11 mouse cellular contexts compared by ENCODE assay signal in genomic region chr6:85371859-85372405, GRCm38 (mm10). TPM values are rescaled to one million over a fixed set of nuclear protein-coding genes. Genes with fewer than 3 reads are reported as not detected.
DNase-seq lines count a peak whose midpoint lies in the region; ATAC-seq lines count a peak whose summit lies in the region.
"Had no signal": no experiment of that assay in that cellular context is flagged by ENCODE, and none has a peak within 500 bp of the region (broad histone marks: within the 10 kb centered on the region; RNA-seq: fewer than 3 reads in every experiment).

No protein-coding gene starts in this region.

- no peak overlapping the region for H3K27ac ChIP-seq in embryonic facial prominence, embryonic 12.5 days
- no peak overlapping the region for H3K27ac ChIP-seq in embryonic facial prominence, embryonic 10.5 days (replicated peaks)
- no peak overlapping the region for H3K27ac ChIP-seq in limb, embryonic 12.5 days
- H3K27ac ChIP-seq in limb, embryonic 10.5 days, result no peak overlapping the region
- no peak overlapping the region for H3K27ac ChIP-seq in neural tube, embryonic 14.5 days (ENCODE audit: low read depth, low read length)

- H3K4me1 ChIP-seq in embryonic facial prominence, embryonic 12.5 days, result peaks cover 32% of the 10 kb centered on the region
- peaks cover 11% of the 10 kb centered on the region for H3K4me1 ChIP-seq in embryonic facial prominence, embryonic 10.5 days
- peaks cover 32% of the 10 kb centered on the region for H3K4me1 ChIP-seq in limb, embryonic 12.5 days (replicated peaks)
- peaks cover 28% of the 10 kb centered on the region for H3K4me1 ChIP-seq in limb, embryonic 10.5 days
- peaks cover 26% of the 10 kb centered on the region for H3K4me1 ChIP-seq in neural tube, embryonic 14.5 days (ENCODE audit: control insufficient read depth, insufficient read depth, low read length)

- no peak for ATAC-seq in embryonic facial prominence, embryonic 12.5 days (ENCODE audit: insufficient number of reproducible peaks, insufficient read depth, low FRiP score, low TSS enrichment)
- no peak for ATAC-seq in limb, embryonic 12.5 days (ENCODE audit: insufficient number of reproducible peaks, insufficient read depth, low FRiP score, low TSS enrichment, low read depth)
- ATAC-seq in neural tube, embryonic 14.5 days (ENCODE audit: low read depth), result no peak

- H3K36me3 ChIP-seq in embryonic facial prominence, embryonic 12.5 days, result no peaks in the 10 kb centered on the region
- no peaks in the 10 kb centered on the region for H3K36me3 ChIP-seq in embryonic facial prominence, embryonic 10.5 days (replicated peaks)
- 0 out of 2 replicates have a peak, but pooled peaks cover 6% of the 10 kb centered on the region for H3K36me3 ChIP-seq in limb, embryonic 12.5 days
- H3K36me3 ChIP-seq in limb, embryonic 10.5 days, result no peaks in the 10 kb centered on the region
- H3K36me3 ChIP-seq in neural tube, embryonic 14.5 days (ENCODE audit: control insufficient read depth, insufficient read depth, low read length), result no peaks in the 10 kb centered on the region

- no peak for DNase-seq in embryonic facial prominence, embryonic 10.5 days (ENCODE audit: low spot score)
- no peak for DNase-seq in limb, embryonic 10.5 days (ENCODE audit: low spot score)
- peak; percentile 54 to 64 for DNase-seq in heart, postnatal 10 days
- no peak for DNase-seq in spleen, adult 12 weeks (ENCODE audit: low spot score)
- DNase-seq in spleen, adult 18-20 months, result no peak
- DNase-seq: B cell, adult 2 months; lung, postnatal 4 days; right cerebral cortex, postnatal 4 days had no signal

- H3K4me3 ChIP-seq in embryonic facial prominence, embryonic 12.5 days, result no peak overlapping the region
- H3K4me3 ChIP-seq in embryonic facial prominence, embryonic 10.5 days, result no peak overlapping the region
- no peak overlapping the region for H3K4me3 ChIP-seq in limb, embryonic 12.5 days (replicated peaks)
- H3K4me3 ChIP-seq in limb, embryonic 10.5 days, result no peak overlapping the region
- no peak overlapping the region for H3K4me3 ChIP-seq in neural tube, embryonic 14.5 days (ENCODE audit: low read depth, low read length)

- intact Hi-C loops in heart, postnatal 10 days (cut with DNase I), result no loop called here

- no peaks in the 10 kb centered on the region for H3K9me3 ChIP-seq in embryonic facial prominence, embryonic 12.5 days
- H3K9me3 ChIP-seq in embryonic facial prominence, embryonic 10.5 days, result no peaks in the 10 kb centered on the region
- H3K9me3 ChIP-seq in limb, embryonic 12.5 days, result no peaks in the 10 kb centered on the region
- no peaks in the 10 kb centered on the region for H3K9me3 ChIP-seq in limb, embryonic 10.5 days (replicated peaks)
- no peaks in the 10 kb centered on the region for H3K9me3 ChIP-seq in neural tube, embryonic 14.5 days (ENCODE audit: control insufficient read depth, low read length)

- H3K9ac ChIP-seq in embryonic facial prominence, embryonic 12.5 days, result no peak overlapping the region
- H3K9ac ChIP-seq in limb, embryonic 12.5 days (replicated peaks), result no peak overlapping the region
- no peak overlapping the region for H3K9ac ChIP-seq in neural tube, embryonic 14.5 days (replicated peaks; ENCODE audit: low read depth, low read length)

- H3K27me3 ChIP-seq in embryonic facial prominence, embryonic 12.5 days, result no peaks in the 10 kb centered on the region; the same call in 1 of the 2 replicates
- peaks cover 56% of the 10 kb centered on the region for H3K27me3 ChIP-seq in embryonic facial prominence, embryonic 10.5 days (replicated peaks; ENCODE audit: low read depth, poor library complexity, severe bottlenecking)
- H3K27me3 ChIP-seq in limb, embryonic 12.5 days, result peaks cover 14% of the 10 kb centered on the region; the same call in 1 of the 2 replicates
- peaks cover 49% of the 10 kb centered on the region for H3K27me3 ChIP-seq in limb, embryonic 10.5 days (ENCODE audit: low read depth, poor library complexity, severe bottlenecking)
- no peaks in the 10 kb centered on the region for H3K27me3 ChIP-seq in neural tube, embryonic 14.5 days (ENCODE audit: control insufficient read depth, insufficient read depth, low read length)

- 0 out of 2 replicates have a peak overlapping the region, but pooled peaks have one; percentile 3 for H3K4me2 ChIP-seq in embryonic facial prominence, embryonic 12.5 days (replicated peaks)
- peak overlapping the region; percentile 85; the same call in 1 of the 2 replicates for H3K4me2 ChIP-seq in limb, embryonic 12.5 days
- H3K4me2 ChIP-seq in neural tube, embryonic 14.5 days (ENCODE audit: low read depth, low read length), result peak overlapping the region; percentile 61

- 82% methylated on average over 6 of the region's 6 CpGs for WGBS in embryonic facial prominence, embryonic 12.5 days
- 88% methylated on average over 6 of the region's 6 CpGs for WGBS in embryonic facial prominence, embryonic 10.5 days
- WGBS in limb, embryonic 12.5 days, result 76% methylated on average over 6 of the region's 6 CpGs
- WGBS in limb, embryonic 10.5 days, result 82% methylated on average over 6 of the region's 6 CpGs
- 85% methylated on average over 6 of the region's 6 CpGs for WGBS in neural tube, embryonic 14.5 days

RNA-seq across cellular contexts. Expression of gene Rab11fip5, which starts 2.5 kb away (rescaled TPM):
- polyA plus RNA-seq in embryonic facial prominence, embryonic 12.5 days (2016; fragmentation: Nextera tagmentation; extraction: Ambion mirVana), result 12.3 and 13.3 TPM in 2 replicates
- polyA plus RNA-seq in embryonic facial prominence, embryonic 10.5 days (2016; fragmentation: Nextera tagmentation; extraction: Ambion mirVana), result 2.3 and 3.6 TPM in 2 replicates
- polyA plus RNA-seq in limb, embryonic 12.5 days (2016; fragmentation: Nextera tagmentation; extraction: Ambion mirVana), result 9.8 and 11.4 TPM in 2 replicates
- polyA plus RNA-seq in limb, embryonic 10.5 days (2016; fragmentation: Nextera tagmentation; extraction: Ambion mirVana), result 3.2 and 4.3 TPM in 2 replicates
- 10 to 100 TPM; 65.4 to 73.1 TPM for total RNA-seq in heart, postnatal 10 days (2021)
- 15.6 and 20.5 TPM in 2 replicates for polyA plus RNA-seq in neural tube, embryonic 14.5 days (2014; fragmentation: Nextera tagmentation; extraction: Ambion mirVana)

RNA-seq across cellular contexts. Expression of gene Sfxn5, which starts 38.7 kb away (rescaled TPM):
- 7.2 and 8.1 TPM in 2 replicates for polyA plus RNA-seq in embryonic facial prominence, embryonic 12.5 days (2016; fragmentation: Nextera tagmentation; extraction: Ambion mirVana)
- polyA plus RNA-seq in embryonic facial prominence, embryonic 10.5 days (2016; fragmentation: Nextera tagmentation; extraction: Ambion mirVana), result 8.5 and 8.6 TPM in 2 replicates
- 8.3 and 10.2 TPM in 2 replicates for polyA plus RNA-seq in limb, embryonic 12.5 days (2016; fragmentation: Nextera tagmentation; extraction: Ambion mirVana)
- polyA plus RNA-seq in limb, embryonic 10.5 days (2016; fragmentation: Nextera tagmentation; extraction: Ambion mirVana), result 6.4 and 6.5 TPM in 2 replicates
- total RNA-seq in heart, postnatal 10 days (2021), result 1 to 10 TPM; 3.1 to 6.0 TPM
- polyA plus RNA-seq in neural tube, embryonic 14.5 days (2014; fragmentation: Nextera tagmentation; extraction: Ambion mirVana), result 21.3 and 29.7 TPM in 2 replicates

RNA-seq across cellular contexts. Expression of gene Noto, which starts 51.8 kb away (rescaled TPM):
- not detected in 2 replicates for polyA plus RNA-seq in embryonic facial prominence, embryonic 12.5 days (2016; fragmentation: Nextera tagmentation; extraction: Ambion mirVana)
- polyA plus RNA-seq in embryonic facial prominence, embryonic 10.5 days (2016; fragmentation: Nextera tagmentation; extraction: Ambion mirVana), result not detected in 2 replicates
- not detected in 2 replicates for polyA plus RNA-seq in limb, embryonic 12.5 days (2016; fragmentation: Nextera tagmentation; extraction: Ambion mirVana)
- polyA plus RNA-seq in limb, embryonic 10.5 days (2016; fragmentation: Nextera tagmentation; extraction: Ambion mirVana), result not detected in 2 replicates
- not detected for total RNA-seq in heart, postnatal 10 days (2021)
- not detected in 2 replicates for polyA plus RNA-seq in neural tube, embryonic 14.5 days (2014; fragmentation: Nextera tagmentation; extraction: Ambion mirVana)

RNA-seq across cellular contexts. Expression of gene Smyd5, which starts 59.9 kb away (rescaled TPM):
- 66.4 and 67.1 TPM in 2 replicates for polyA plus RNA-seq in embryonic facial prominence, embryonic 12.5 days (2016; fragmentation: Nextera tagmentation; extraction: Ambion mirVana)
- 87.6 and 91.0 TPM in 2 replicates for polyA plus RNA-seq in embryonic facial prominence, embryonic 10.5 days (2016; fragmentation: Nextera tagmentation; extraction: Ambion mirVana)
- 65.2 and 66.2 TPM in 2 replicates for polyA plus RNA-seq in limb, embryonic 12.5 days (2016; fragmentation: Nextera tagmentation; extraction: Ambion mirVana)
- polyA plus RNA-seq in limb, embryonic 10.5 days (2016; fragmentation: Nextera tagmentation; extraction: Ambion mirVana), result 88.0 and 104 TPM in 2 replicates
- 10 to 100 TPM; 11.1 to 12.5 TPM for total RNA-seq in heart, postnatal 10 days (2021)
- 58.8 and 67.0 TPM in 2 replicates for polyA plus RNA-seq in neural tube, embryonic 14.5 days (2014; fragmentation: Nextera tagmentation; extraction: Ambion mirVana)

Comparison
In these comparisons a context has a peak if more than half of its experiments do, and no peak if none do; other contexts are left out.
1. H3K4me2 ChIP-seq: peak in every context shown above with its lines; median percentile 85 in limb, embryonic 12.5 days; 61 in neural tube, embryonic 14.5 days; 3 in embryonic facial prominence, embryonic 12.5 days.
2. DNase-seq: peak in heart, postnatal 10 days (2 of 2); none in embryonic facial prominence, embryonic 10.5 days (single experiment), limb, embryonic 10.5 days (single experiment), spleen, adult 12 weeks (single experiment) and spleen, adult 18-20 months (0 of 2).